Comparison of ENCODE assay signal across 13 mouse cellular contexts in genomic region chr1:130734852-130735251, GRCm38 (mm10). TPM values are rescaled to one million over a fixed set of nuclear protein-coding genes. Genes with fewer than 3 reads are reported as not detected.
A peak's percentile ranks its signal among the peaks of the same experiment; 100 is the strongest.
DNase-seq lines count a peak whose midpoint lies in the region; ATAC-seq and TF ChIP-seq lines count a peak whose summit lies in the region.
"Had no signal": no experiment of that assay in that cellular context is flagged by ENCODE, and none has a peak within 500 bp of the region (broad histone marks: within the 10 kb centered on the region; RNA-seq: fewer than 3 reads in every experiment).

No protein-coding gene starts in this region.

- H3K36me3 ChIP-seq in lung, embryonic 15.5 days, result no peaks in the 10 kb centered on the region
- H3K36me3 ChIP-seq in kidney, postnatal 0 days (ENCODE audit: insufficient read depth, low read length), result no peaks in the 10 kb centered on the region
- H3K36me3 ChIP-seq in stomach, embryonic 16.5 days (ENCODE audit: control insufficient read depth, insufficient read depth, low read length), result no peaks in the 10 kb centered on the region
- H3K36me3 ChIP-seq in forebrain, embryonic 13.5 days (ENCODE audit: poor library complexity, severe bottlenecking), result no peaks in the 10 kb centered on the region
- H3K36me3 ChIP-seq: heart, embryonic 10.5 days; limb, embryonic 13.5 days had no signal

- DNase-seq in kidney, adult 9 months, result peak; percentile 33
- DNase-seq in kidney, postnatal 25 days, result no peak
- no peak for DNase-seq in lung, adult 18-20 months
- peak; percentile 39 for DNase-seq in kidney, postnatal 0 days (ENCODE audit: low spot score)
- no peak for DNase-seq in thymus, postnatal 4 days
- DNase-seq: gastrocnemius, postnatal 25 days; thymus, postnatal 36 days had no signal

- no peak for TF ChIP-seq CTCF in kidney, postnatal 0 days (IDR thresholded peaks at IDR 0.05; ENCODE audit: low read depth)

- H3K4me1 ChIP-seq in lung, embryonic 15.5 days, result peaks cover 37% of the 10 kb centered on the region
- 0 out of 2 replicates have a peak, but pooled peaks cover 7% of the 10 kb centered on the region for H3K4me1 ChIP-seq in kidney, postnatal 0 days (replicated peaks; ENCODE audit: insufficient read depth, low read length)
- peaks cover 11% of the 10 kb centered on the region; the same call in 1 of the 2 replicates for H3K4me1 ChIP-seq in stomach, embryonic 16.5 days (ENCODE audit: control insufficient read depth, insufficient read depth, low read length)
- peaks cover 8% of the 10 kb centered on the region for H3K4me1 ChIP-seq in forebrain, embryonic 13.5 days

- H3K4me3 ChIP-seq in lung, embryonic 15.5 days, result peak overlapping the region; percentile 4; the same call in 1 of the 2 replicates
- no peak overlapping the region for H3K4me3 ChIP-seq in kidney, postnatal 0 days (replicated peaks; ENCODE audit: low read depth, low read length)
- H3K4me3 ChIP-seq in stomach, embryonic 16.5 days (replicated peaks; ENCODE audit: low read length), result peak overlapping the region; percentile 49
- H3K4me3 ChIP-seq in forebrain, embryonic 13.5 days, result no peak overlapping the region
- H3K4me3 ChIP-seq: heart, embryonic 10.5 days; limb, embryonic 13.5 days had no signal

- H3K27ac ChIP-seq in lung, embryonic 15.5 days, result peak overlapping the region; percentile 83
- H3K27ac ChIP-seq in kidney, postnatal 0 days, result peak overlapping the region; percentile 82
- peak overlapping the region; percentile 91 for H3K27ac ChIP-seq in stomach, embryonic 16.5 days (ENCODE audit: low read length)
- no peak overlapping the region for H3K27ac ChIP-seq in forebrain, embryonic 13.5 days
- H3K27ac ChIP-seq: heart, embryonic 10.5 days; limb, embryonic 13.5 days had no signal

- H3K4me2 ChIP-seq in lung, embryonic 15.5 days, result peak overlapping the region; percentile 33
- H3K4me2 ChIP-seq in kidney, postnatal 0 days (ENCODE audit: low read length), result peak overlapping the region; percentile 28; the same call in 1 of the 2 replicates
- H3K4me2 ChIP-seq in stomach, embryonic 16.5 days (ENCODE audit: low read depth, low read length), result peak overlapping the region; percentile 52
- H3K4me2 ChIP-seq in forebrain, embryonic 13.5 days, result no peak overlapping the region
- H3K4me2 ChIP-seq: limb, embryonic 13.5 days had no signal

- H3K9ac ChIP-seq in lung, embryonic 15.5 days, result no peak overlapping the region
- no peak overlapping the region for H3K9ac ChIP-seq in kidney, postnatal 0 days (ENCODE audit: low read depth, low read length)
- H3K9ac ChIP-seq in stomach, embryonic 16.5 days (ENCODE audit: low read length), result peak overlapping the region; percentile 56
- no peak overlapping the region for H3K9ac ChIP-seq in forebrain, embryonic 13.5 days
- H3K9ac ChIP-seq: limb, embryonic 13.5 days had no signal

- H3K27me3 ChIP-seq in lung, embryonic 15.5 days, result no peaks in the 10 kb centered on the region
- no peaks in the 10 kb centered on the region for H3K27me3 ChIP-seq in kidney, postnatal 0 days (ENCODE audit: insufficient read depth, low read length)
- H3K27me3 ChIP-seq in stomach, embryonic 16.5 days (ENCODE audit: control insufficient read depth, insufficient read depth, low read length), result no peaks in the 10 kb centered on the region
- H3K27me3 ChIP-seq in forebrain, embryonic 13.5 days, result no peaks in the 10 kb centered on the region
- H3K27me3 ChIP-seq: limb, embryonic 13.5 days had no signal

- no peak for ATAC-seq in lung, embryonic 15.5 days (ENCODE audit: borderline replicate concordance, extremely low read depth, low FRiP score, low TSS enrichment)
- ATAC-seq in kidney, postnatal 0 days (replicated peaks; ENCODE audit: low FRiP score, low read depth), result no peak
- ATAC-seq in stomach, embryonic 16.5 days (ENCODE audit: insufficient read depth, low FRiP score), result no peak
- ATAC-seq in forebrain, embryonic 13.5 days, result no peak; the same call in 1 of the 2 replicates

- WGBS in lung, embryonic 15.5 days, result 25% methylated on average over 8 of the region's 8 CpGs
- WGBS in kidney, postnatal 0 days, result 39% methylated on average over 8 of the region's 8 CpGs
- WGBS in stomach, embryonic 16.5 days, result 37% methylated on average over 8 of the region's 8 CpGs
- WGBS in forebrain, embryonic 13.5 days, result 86% methylated on average over 8 of the region's 8 CpGs

- H3K9me3 ChIP-seq in lung, embryonic 15.5 days, result no peaks in the 10 kb centered on the region
- H3K9me3 ChIP-seq in kidney, postnatal 0 days (replicated peaks; ENCODE audit: low read length), result no peaks in the 10 kb centered on the region
- no peaks in the 10 kb centered on the region for H3K9me3 ChIP-seq in stomach, embryonic 16.5 days (replicated peaks; ENCODE audit: control insufficient read depth, low read length)
- no peaks in the 10 kb centered on the region for H3K9me3 ChIP-seq in forebrain, embryonic 13.5 days (replicated peaks)
- H3K9me3 ChIP-seq: heart, embryonic 10.5 days; limb, embryonic 13.5 days had no signal

RNA-seq across cellular contexts. Expression of gene AA986860, which starts 3.1 kb away (rescaled TPM):
- polyA plus RNA-seq in lung, embryonic 15.5 days (2015; fragmentation: Nextera tagmentation; extraction: Ambion mirVana), result 10.9 and 13.0 TPM in 2 replicates
- 15.3 and 17.7 TPM in 2 replicates for polyA plus RNA-seq in kidney, postnatal 0 days (2015; fragmentation: Nextera tagmentation; extraction: Ambion mirVana)
- polyA plus RNA-seq in stomach, embryonic 16.5 days (2015; fragmentation: Nextera tagmentation; extraction: Ambion mirVana), result 44.2 and 52.0 TPM in 2 replicates
- 0.32 and 0.38 TPM in 2 replicates for polyA plus RNA-seq in forebrain, embryonic 13.5 days (2015; fragmentation: Nextera tagmentation; extraction: Ambion mirVana)

RNA-seq across cellular contexts. Expression of gene Pfkfb2, which starts 5.8 kb away (rescaled TPM):
- 7.9 and 9.5 TPM in 2 replicates for polyA plus RNA-seq in lung, embryonic 15.5 days (2015; fragmentation: Nextera tagmentation; extraction: Ambion mirVana)
- 6.7 and 7.3 TPM in 2 replicates for polyA plus RNA-seq in kidney, postnatal 0 days (2015; fragmentation: Nextera tagmentation; extraction: Ambion mirVana)
- polyA plus RNA-seq in stomach, embryonic 16.5 days (2015; fragmentation: Nextera tagmentation; extraction: Ambion mirVana), result 11.3 and 11.6 TPM in 2 replicates
- 15.5 and 17.1 TPM in 2 replicates for polyA plus RNA-seq in forebrain, embryonic 13.5 days (2015; fragmentation: Nextera tagmentation; extraction: Ambion mirVana)

RNA-seq across cellular contexts. Expression of gene Yod1, which starts 17.7 kb away (rescaled TPM):
- 13.4 and 16.5 TPM in 2 replicates for polyA plus RNA-seq in lung, embryonic 15.5 days (2015; fragmentation: Nextera tagmentation; extraction: Ambion mirVana)
- 9.7 and 11.5 TPM in 2 replicates for polyA plus RNA-seq in kidney, postnatal 0 days (2015; fragmentation: Nextera tagmentation; extraction: Ambion mirVana)
- 14.9 and 15.8 TPM in 2 replicates for polyA plus RNA-seq in stomach, embryonic 16.5 days (2015; fragmentation: Nextera tagmentation; extraction: Ambion mirVana)
- 21.4 and 21.6 TPM in 2 replicates for polyA plus RNA-seq in forebrain, embryonic 13.5 days (2015; fragmentation: Nextera tagmentation; extraction: Ambion mirVana)

RNA-seq across cellular contexts. Expression of gene Gm29427, which starts 19.3 kb away (rescaled TPM):
- polyA plus RNA-seq in lung, embryonic 15.5 days (2015; fragmentation: Nextera tagmentation; extraction: Ambion mirVana), result not detected in 2 replicates
- not detected in 2 replicates for polyA plus RNA-seq in kidney, postnatal 0 days (2015; fragmentation: Nextera tagmentation; extraction: Ambion mirVana)
- polyA plus RNA-seq in stomach, embryonic 16.5 days (2015; fragmentation: Nextera tagmentation; extraction: Ambion mirVana), result 0.09 TPM in 1 of 2 replicates, not detected in the other
- not detected in 2 replicates for polyA plus RNA-seq in forebrain, embryonic 13.5 days (2015; fragmentation: Nextera tagmentation; extraction: Ambion mirVana)
- polyA plus RNA-seq: heart, embryonic 10.5 days; limb, embryonic 13.5 days; neural tube, embryonic 14.5 days had no signal

Comparison
In these comparisons a context has a peak if more than half of its experiments do, and no peak if none do; other contexts are left out.
1. DNase-seq: peak in kidney, adult 9 months (single experiment) and kidney, postnatal 0 days (single experiment); none in kidney, postnatal 25 days (0 of 2), lung, adult 18-20 months (0 of 2) and thymus, postnatal 4 days (single experiment).
2. H3K4me3 ChIP-seq: peak in lung, embryonic 15.5 days (single experiment) and stomach, embryonic 16.5 days (single experiment); none in kidney, postnatal 0 days (single experiment) and forebrain, embryonic 13.5 days (single experiment).